ENCODE assay signal across 8 mouse cellular contexts in genomic region chr4:65279979-65280677, GRCm38 (mm10).
A peak's percentile ranks its signal among the peaks of the same experiment; 100 is the strongest.
DNase-seq lines count a peak whose midpoint lies in the region; ATAC-seq and TF ChIP-seq lines count a peak whose summit lies in the region.

No protein-coding gene starts in this region.

- no peak for TF ChIP-seq CTCF in gastrocnemius, adult 2 months (IDR thresholded peaks at IDR 0.05)

- no peak overlapping the region for H3K4me3 ChIP-seq in gastrocnemius, adult 2 months

- H3K27ac ChIP-seq in gastrocnemius, adult 2 months, result no peak overlapping the region

- intact Hi-C loops in gastrocnemius, adult 2 months (cut with DNase I), result no loop called here

- DNase-seq in ES-CJ7 (ENCODE audit: low read depth, low spot score), result peak; percentile 11
- peak; percentile 30 for DNase-seq in c-Kit-positive CD71-negative TER-119-negative erythroid progenitor cells, embryonic 14.5 days (ENCODE audit: low read depth)
- peak; percentile 56 for DNase-seq in mesoderm, embryonic 11.5 days (ENCODE audit: low read depth, low spot score)
- DNase-seq in gastrocnemius, adult 2 months, result no peak
- DNase-seq in urinary bladder, postnatal 36 days (ENCODE audit: low spot score in 2 of 2), result no peak
- DNase-seq in right cerebral cortex, postnatal 10 days (ENCODE audit: low spot score in 2 of 2), result no peak

- ATAC-seq in hematopoietic stem cell, adult 5-6 weeks (replicated peaks in 1 of 2; ENCODE audit: insufficient read depth in 1 of 2, low FRiP score in 2 of 2, low TSS enrichment in 1 of 2, low read depth in 1 of 2, poor library complexity in 2 of 2, severe bottlenecking in 2 of 2), result peak; percentile 32 to 66; a peak in 2 of 4 replicates
- no peak for ATAC-seq in activated CD4-positive, CD25-positive, alpha-beta regulatory T cell, adult 4 months

Comparison
In these comparisons a context has a peak if more than half of its experiments do, and no peak if none do; other contexts are left out.
1. DNase-seq: peak in ES-CJ7 (single experiment), c-Kit-positive CD71-negative TER-119-negative erythroid progenitor cells, embryonic 14.5 days (single experiment) and mesoderm, embryonic 11.5 days (single experiment); none in gastrocnemius, adult 2 months (single experiment), urinary bladder, postnatal 36 days (0 of 2) and right cerebral cortex, postnatal 10 days (0 of 2).